Mouse (Mus musculus) stomach, embryonic 16.5 days (tissue): ENCODE data around the gene Galk2. TPM values are rescaled to one million over a fixed set of nuclear protein-coding genes. Genes with fewer than 3 reads are reported as not detected.

ENCODE experiments used
- ATAC-seq: fragments of 200-750 bp; cut with Nextera tagmentation; 2 replicates; pipeline ENCODE4 v1.8.0; 2017; ENCODE audit warnings: moderate number of reproducible peaks, moderate TSS enrichment; ENCODE audit not compliant: insufficient read depth, low FRiP score
- H3K27ac ChIP-seq: fragments of 300-500 bp; sonication (generic); 2 replicates; pipeline ENCODE4 v1.5.1; 2014; ENCODE audit warnings: low read length
- H3K27me3 ChIP-seq: fragments of 300-500 bp; sonication (generic); 2 replicates; pipeline ENCODE4 v1.6.1; 2014; ENCODE audit warnings: low read length, control low read depth, mixed read lengths; ENCODE audit not compliant: control insufficient read depth, insufficient read depth
- H3K36me3 ChIP-seq: fragments of 300-500 bp; sonication (generic); 2 replicates; pipeline ENCODE4 v1.6.1; 2014; ENCODE audit warnings: low read length; ENCODE audit not compliant: control insufficient read depth, insufficient read depth
- H3K4me1 ChIP-seq: fragments of 300-500 bp; sonication (generic); 2 replicates; pipeline ENCODE4 v1.6.1; 2014; ENCODE audit warnings: low read length, control low read depth, mixed read lengths; ENCODE audit not compliant: control insufficient read depth, insufficient read depth
- H3K4me2 ChIP-seq: fragments of 300-500 bp; sonication (generic); 2 replicates; pipeline ENCODE4 v1.6.1; 2014; ENCODE audit warnings: low read depth, low read length, mixed read lengths
- H3K4me3 ChIP-seq: fragments of 300-500 bp; sonication (generic); replicated peaks from 2 replicates; pipeline ENCODE4 v1.5.1; 2014; ENCODE audit warnings: mild to moderate bottlenecking, low read length
- H3K9ac ChIP-seq: fragments of 300-500 bp; sonication (generic); 2 replicates; pipeline ENCODE4 v1.6.1; 2014; ENCODE audit warnings: low read length
- H3K9me3 ChIP-seq: fragments of 300-500 bp; sonication (generic); replicated peaks from 2 replicates; pipeline ENCODE4 v1.6.1; 2016; ENCODE audit warnings: low read length, control low read depth; ENCODE audit not compliant: control insufficient read depth
- WGBS: fragments of 180-500 bp; shearing (Covaris S2); extraction: QIAGEN DNeasy Blood & Tissue Kit; methylation state at CpG from one replicate; pipeline ENCODE4 v1.1.7; 2014; 5-methylcytosine and 5-hydroxymethylcytosine counted together
- polyA plus RNA-seq: library from polyadenylated mRNA; unstranded; fragments of >200 nt; fragmentation: Nextera tagmentation; extraction: Ambion mirVana; gene quantifications from 2 replicates; pipeline ENCODE4 v1.2.1, GENCODE M21; 2015

Galk2 gene
- polyA plus RNA-seq, 1 experiment from 2014 or later: 48.1 TPM

DNA sequence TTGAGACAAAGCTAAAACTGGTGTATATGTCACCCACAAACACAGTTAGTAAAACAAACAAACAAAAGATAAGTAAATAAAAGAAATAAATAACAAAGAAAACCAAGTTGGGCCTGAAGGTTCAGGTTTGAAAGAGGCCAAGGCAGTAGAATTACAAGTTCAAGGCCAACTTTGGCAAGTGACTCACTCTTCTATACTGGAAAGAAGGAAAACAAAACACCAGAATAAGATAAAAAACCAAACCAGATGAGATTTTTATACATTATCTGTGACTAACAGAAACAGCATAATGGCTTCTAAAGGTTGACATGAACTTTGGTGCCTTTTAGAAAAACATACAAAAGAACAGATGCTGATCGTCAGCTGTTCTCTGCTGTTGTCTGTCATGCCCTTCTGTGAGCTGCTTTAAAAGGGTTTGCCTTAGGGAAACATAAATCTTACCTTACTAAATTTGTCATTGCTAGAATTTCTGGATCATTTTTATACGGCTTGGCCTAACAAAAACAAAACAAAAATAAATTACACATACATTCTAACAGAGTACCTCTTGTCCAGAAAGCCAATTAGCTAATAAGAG, 20.1 kb upstream of the Galk2 start:
- peaks cover 16% of the 10 kb centered on the region for H3K36me3 ChIP-seq
- no peaks in the 10 kb centered on the region for H3K27me3 ChIP-seq
- no peaks in the 10 kb centered on the region for H3K9me3 ChIP-seq
- no peaks in the 10 kb centered on the region for H3K4me1 ChIP-seq
- H3K4me2 ChIP-seq: no peak overlapping the region
- 63% methylated on average over 2 of the region's 2 CpGs for WGBS
- H3K27ac ChIP-seq: no peak overlapping the region
- no peak overlapping the region for H3K9ac ChIP-seq
- no peak for ATAC-seq
- no peak overlapping the region for H3K4me3 ChIP-seq

DNA sequence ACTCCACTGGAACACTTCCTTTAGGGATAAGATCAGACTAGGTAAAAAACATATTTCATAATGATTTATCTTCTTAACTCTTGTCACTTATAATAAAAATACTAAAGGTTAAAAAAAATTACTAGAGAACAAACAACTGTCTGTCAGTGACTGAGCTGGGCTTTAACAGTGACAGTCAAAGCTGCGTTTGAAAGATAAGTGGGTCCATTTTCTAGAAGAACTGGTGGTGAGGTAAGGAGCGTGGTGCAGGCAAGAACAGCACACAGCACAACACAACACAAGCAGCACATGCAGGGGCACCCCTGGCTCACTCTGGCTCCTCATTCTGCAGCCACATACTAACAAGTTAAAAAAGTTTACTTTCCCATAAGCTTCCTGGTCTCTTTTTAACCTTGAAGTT, 7.7 kb upstream of the Galk2 start:
- H3K27me3 ChIP-seq: no peaks in the 10 kb centered on the region
- no peak overlapping the region for H3K9ac ChIP-seq
- no peak overlapping the region for H3K4me2 ChIP-seq
- 0 out of 2 replicates have a peak, but pooled peaks cover 2% of the 10 kb centered on the region for H3K4me1 ChIP-seq
- WGBS: 61% methylated on average over 2 of the region's 2 CpGs
- H3K4me3 ChIP-seq: no peak overlapping the region
- peaks cover 7% of the 10 kb centered on the region for H3K36me3 ChIP-seq
- ATAC-seq: no peak
- no peak overlapping the region for H3K27ac ChIP-seq
- no peaks in the 10 kb centered on the region for H3K9me3 ChIP-seq

DNA sequence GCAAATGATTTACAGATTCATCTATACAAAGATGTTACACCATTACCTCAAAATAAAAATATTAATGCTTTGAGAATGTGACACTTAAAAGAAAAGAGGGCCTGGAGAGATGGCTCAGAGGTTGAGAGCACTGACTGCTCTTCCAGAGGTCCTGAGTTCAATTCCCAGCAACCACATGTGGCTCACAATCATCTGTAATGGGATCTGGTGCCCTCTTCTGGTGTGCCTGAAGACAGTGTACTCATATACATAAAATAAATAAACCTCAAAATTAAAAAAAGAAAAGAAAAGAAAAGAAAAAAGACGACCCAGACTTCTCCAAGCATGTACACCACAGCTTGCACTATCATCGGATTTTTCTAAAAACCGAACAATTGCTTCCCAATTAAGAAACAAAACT, 1.2 kb upstream of the Galk2 start:
- H3K4me2 ChIP-seq: peak overlapping the region; percentile 76
- no peak overlapping the region for H3K27ac ChIP-seq
- H3K4me1 ChIP-seq: 0 out of 2 replicates have a peak, but pooled peaks cover 7% of the 10 kb centered on the region
- H3K4me3 ChIP-seq: peak overlapping the region; percentile 100
- H3K36me3 ChIP-seq: no peaks in the 10 kb centered on the region
- no peaks in the 10 kb centered on the region for H3K9me3 ChIP-seq
- H3K9ac ChIP-seq: no peak overlapping the region
- no peak for ATAC-seq
- H3K27me3 ChIP-seq: no peaks in the 10 kb centered on the region
- 42% methylated on average over 3 of the region's 3 CpGs for WGBS

DNA sequence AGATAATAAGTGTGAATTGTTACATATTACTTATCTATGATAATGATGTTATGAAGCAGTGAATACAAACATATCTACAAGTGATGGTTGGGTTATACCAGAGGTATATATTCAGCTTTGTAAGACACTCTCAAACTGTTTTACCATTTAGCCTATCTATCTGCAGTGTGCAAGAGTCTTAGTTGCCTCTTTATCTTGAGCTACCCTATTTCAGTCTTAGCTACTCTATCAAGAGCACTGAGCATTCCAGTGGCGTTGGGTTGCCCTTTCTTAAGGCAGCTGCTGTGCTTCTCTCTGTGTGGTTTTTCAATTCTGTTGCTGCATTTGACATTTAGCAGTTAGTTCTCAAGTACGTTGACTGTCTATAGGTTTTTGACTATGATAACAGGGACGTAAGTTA, 4.9 kb downstream of the Galk2 start:
- Histone ChIP-seq H3K36me3 (no peaks in the 10 kb centered on the region), H3K27me3 (no peaks in the 10 kb centered on the region), H3K9ac (no peak overlapping the region), H3K4me1 (peaks cover 10% of the 10 kb centered on the region; the same call in 1 of the 2 replicates), H3K4me3 (no peak overlapping the region), H3K4me2 (no peak overlapping the region), H3K9me3 (no peaks in the 10 kb centered on the region), H3K27ac (no peak overlapping the region)
- no peak for ATAC-seq
- WGBS: 79% methylated on average over 3 of the region's 3 CpGs

DNA sequence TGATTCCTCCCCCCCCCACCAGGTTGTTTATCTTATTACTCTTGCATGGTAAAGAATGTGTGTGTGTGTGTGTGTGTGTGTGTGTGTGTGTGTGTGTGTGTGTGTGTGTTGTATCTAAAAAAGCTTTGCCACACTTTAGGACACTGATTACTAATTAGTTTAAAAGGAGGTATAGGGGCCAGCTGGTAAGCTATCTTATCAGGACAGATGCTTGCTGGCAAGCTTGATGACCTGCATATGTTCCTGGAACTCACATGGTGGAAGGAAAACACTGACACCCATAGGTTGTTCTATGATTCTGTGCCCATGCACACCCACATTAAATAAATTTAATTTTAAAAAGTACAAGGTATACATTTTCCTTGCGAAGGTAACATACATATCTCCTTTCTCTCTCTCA, 5.6 kb downstream of the Galk2 start:
- H3K9ac ChIP-seq: no peak overlapping the region
- H3K4me2 ChIP-seq: no peak overlapping the region
- H3K9me3 ChIP-seq: no peaks in the 10 kb centered on the region
- 87% methylated on average over 1 of the region's 1 CpGs for WGBS
- H3K4me3 ChIP-seq: no peak overlapping the region
- no peak overlapping the region for H3K27ac ChIP-seq
- H3K27me3 ChIP-seq: no peaks in the 10 kb centered on the region
- H3K4me1 ChIP-seq: peaks cover 10% of the 10 kb centered on the region; the same call in 1 of the 2 replicates
- ATAC-seq: no peak
- no peaks in the 10 kb centered on the region for H3K36me3 ChIP-seq

DNA sequence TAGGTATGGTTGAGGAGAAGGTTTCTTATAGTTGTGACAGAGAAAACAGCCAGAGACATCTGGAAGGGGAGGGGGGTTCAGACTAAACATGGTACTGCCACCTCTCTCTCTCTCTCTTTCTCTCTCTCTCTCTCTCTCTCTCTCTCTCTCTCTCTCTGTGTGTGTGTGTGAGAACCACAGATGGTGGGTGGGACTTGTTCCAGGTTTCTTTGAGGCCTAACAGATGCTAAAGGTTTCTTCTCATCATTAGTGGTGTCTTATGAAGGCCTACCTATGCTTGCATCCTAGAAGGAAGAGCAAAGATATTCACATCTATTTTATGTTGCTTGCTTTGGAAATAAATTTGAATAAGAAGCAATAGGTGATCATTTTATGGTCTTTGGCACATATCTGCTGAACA, 6.7 kb downstream of the Galk2 start:
- ATAC-seq: no peak
- Histone ChIP-seq H3K36me3 (no peaks in the 10 kb centered on the region), H3K4me3 (peak overlapping the region; percentile 68), H3K9ac (no peak overlapping the region), H3K4me1 (peaks cover 10% of the 10 kb centered on the region; the same call in 1 of the 2 replicates), H3K4me2 (peak overlapping the region; percentile 83), H3K27ac (no peak overlapping the region), H3K27me3 (no peaks in the 10 kb centered on the region), H3K9me3 (no peaks in the 10 kb centered on the region)

DNA sequence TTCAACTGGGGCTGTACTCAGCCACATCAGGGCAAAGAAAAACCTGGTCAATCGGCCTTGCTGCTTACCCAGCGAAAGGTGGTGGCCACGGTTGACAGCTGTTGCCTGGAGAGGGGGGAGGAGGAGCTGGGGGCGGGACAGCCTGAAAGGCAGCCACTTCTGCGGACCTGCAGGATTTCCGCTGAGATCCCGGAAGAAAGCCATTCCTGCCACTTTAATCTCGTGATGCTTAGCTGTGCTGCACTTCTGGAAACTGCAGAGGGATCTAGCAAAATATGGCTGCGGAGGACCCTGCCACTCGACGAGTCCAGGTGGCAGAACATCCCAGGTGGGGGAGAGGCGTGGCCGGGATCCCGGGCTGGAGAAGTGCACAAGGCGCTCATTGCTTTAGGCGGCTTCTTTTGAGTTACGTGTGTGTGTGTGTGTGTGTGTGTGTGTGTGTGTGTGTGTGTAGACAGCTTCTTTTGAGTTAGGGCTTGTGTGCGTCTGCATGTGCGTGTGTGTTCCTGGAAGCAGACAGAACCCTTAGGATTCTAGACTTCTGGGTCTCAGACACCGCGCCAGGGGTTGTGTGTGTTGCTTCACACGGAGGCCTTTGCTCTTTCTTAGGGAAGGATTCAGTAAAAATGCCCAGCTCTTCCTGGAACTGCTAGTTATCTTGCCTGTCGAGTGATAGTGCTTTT, 7.3 kb downstream of the Galk2 start:
- Histone ChIP-seq H3K4me3 (peak overlapping the region; percentile 68), H3K27ac (no peak overlapping the region), H3K4me2 (peak overlapping the region; percentile 83), H3K9me3 (no peaks in the 10 kb centered on the region), H3K9ac (peak overlapping the region; percentile 75), H3K27me3 (no peaks in the 10 kb centered on the region), H3K36me3 (no peaks in the 10 kb centered on the region), H3K4me1 (peaks cover 10% of the 10 kb centered on the region; the same call in 1 of the 2 replicates)
- WGBS: 2% methylated on average over 23 of the region's 23 CpGs
- peak; percentile 90 for ATAC-seq

DNA sequence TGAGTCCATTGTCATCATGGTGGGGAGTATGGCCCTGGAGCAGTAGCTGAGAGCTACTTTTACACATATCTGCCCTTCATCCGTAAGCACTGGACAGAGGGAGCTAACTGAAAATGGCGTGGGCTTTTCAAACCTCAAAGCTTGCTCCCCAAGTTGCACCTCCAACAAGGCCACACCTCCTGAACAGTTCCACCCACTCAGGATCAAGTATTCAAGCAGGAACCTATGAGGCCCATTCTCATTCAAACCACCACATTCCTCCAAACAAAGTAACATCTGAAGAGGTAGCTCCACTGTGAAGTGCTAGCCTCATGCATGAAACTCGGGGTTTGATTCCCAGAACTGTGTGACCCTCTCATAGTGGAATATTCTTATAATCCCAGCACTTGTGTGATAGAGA, 9.4 kb downstream of the Galk2 start:
- H3K36me3 ChIP-seq: no peaks in the 10 kb centered on the region
- H3K4me2 ChIP-seq: no peak overlapping the region
- H3K27me3 ChIP-seq: no peaks in the 10 kb centered on the region
- ATAC-seq: no peak
- WGBS: 84% methylated on average over 3 of the region's 3 CpGs
- H3K9ac ChIP-seq: no peak overlapping the region
- no peak overlapping the region for H3K4me3 ChIP-seq
- peaks cover 10% of the 10 kb centered on the region; the same call in 1 of the 2 replicates for H3K4me1 ChIP-seq
- H3K27ac ChIP-seq: no peak overlapping the region
- H3K9me3 ChIP-seq: no peaks in the 10 kb centered on the region

DNA sequence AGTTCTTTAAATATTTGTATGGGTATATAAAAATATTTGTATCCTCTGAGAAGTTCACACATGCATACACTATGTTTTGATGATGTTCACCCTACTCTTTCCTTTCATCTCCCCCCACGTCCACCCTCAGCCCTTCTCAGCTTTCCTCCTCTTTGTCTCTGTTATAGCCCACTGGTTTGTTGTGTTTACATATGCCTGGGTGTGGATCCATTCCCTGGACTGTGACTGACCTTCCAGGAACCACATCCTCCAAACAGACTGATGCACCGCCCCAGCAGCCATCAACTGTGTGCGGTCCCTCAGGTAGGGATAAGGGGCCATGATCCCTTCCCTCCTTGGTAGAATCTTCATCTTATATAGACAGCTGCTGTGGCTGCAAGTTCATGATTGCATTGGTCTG, 11.2 kb downstream of the Galk2 start:
- H3K27ac ChIP-seq: no peak overlapping the region
- H3K9ac ChIP-seq: no peak overlapping the region
- no peaks in the 10 kb centered on the region for H3K27me3 ChIP-seq
- no peak overlapping the region for H3K4me3 ChIP-seq
- H3K4me2 ChIP-seq: no peak overlapping the region
- H3K36me3 ChIP-seq: no peaks in the 10 kb centered on the region
- H3K4me1 ChIP-seq: peaks cover 10% of the 10 kb centered on the region; the same call in 1 of the 2 replicates
- 69% methylated on average over 3 of the region's 3 CpGs for WGBS
- ATAC-seq: no peak
- no peaks in the 10 kb centered on the region for H3K9me3 ChIP-seq
